Comparison of ENCODE assay signal across 10 mouse cellular contexts in the genomic region with DNA sequence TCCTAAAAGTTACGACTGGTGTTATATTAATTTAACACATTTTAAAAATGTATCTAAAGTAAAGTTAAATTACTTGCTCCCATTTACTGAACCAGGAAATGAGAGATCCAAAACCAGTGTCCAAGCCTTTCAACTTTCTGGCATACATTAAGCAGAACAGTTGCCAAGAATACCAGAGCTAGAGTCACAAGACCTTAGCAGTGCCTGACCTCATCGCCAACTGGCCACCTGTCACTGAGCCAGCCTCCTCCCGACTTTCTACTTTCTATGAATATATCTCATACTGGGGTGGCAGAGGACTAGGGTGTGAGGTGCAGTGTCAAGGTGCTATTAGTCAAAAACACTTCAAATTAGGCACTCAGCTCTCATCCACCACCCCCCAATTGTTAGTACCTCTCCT.
DNase-seq lines count a peak whose midpoint lies in the region; ATAC-seq lines count a peak whose summit lies in the region.
"Had no signal": no experiment of that assay in that cellular context is flagged by ENCODE, and none has a peak within 500 bp of the region (broad histone marks: within the 10 kb centered on the region; RNA-seq: fewer than 3 reads in every experiment).

No protein-coding gene starts in this region.

- no peak overlapping the region for H3K9ac ChIP-seq in heart, embryonic 11.5 days (ENCODE audit: low read depth, low read length)

- ATAC-seq in heart, embryonic 11.5 days (replicated peaks; ENCODE audit: insufficient number of reproducible peaks, low FRiP score, low TSS enrichment), result no peak
- ATAC-seq: inflammation-experienced regulatory T-cells, adult 6 months had no signal

- no peaks in the 10 kb centered on the region for H3K36me3 ChIP-seq in heart, embryonic 11.5 days (ENCODE audit: control insufficient read depth, insufficient read depth, low read length)
- H3K36me3 ChIP-seq in heart, embryonic 10.5 days, result 0 out of 2 replicates have a peak, but pooled peaks cover 3% of the 10 kb centered on the region

- no peak overlapping the region for H3K4me3 ChIP-seq in heart, embryonic 11.5 days (ENCODE audit: low read depth, low read length)
- H3K4me3 ChIP-seq in heart, embryonic 10.5 days, result no peak overlapping the region

- H3K27me3 ChIP-seq in heart, embryonic 11.5 days (ENCODE audit: control insufficient read depth, insufficient read depth, low read length), result no peaks in the 10 kb centered on the region
- no peaks in the 10 kb centered on the region for H3K27me3 ChIP-seq in heart, embryonic 10.5 days (ENCODE audit: insufficient read depth, poor library complexity, severe bottlenecking)

- H3K4me2 ChIP-seq in heart, embryonic 11.5 days, result no peak overlapping the region

- H3K9me3 ChIP-seq in heart, embryonic 11.5 days (replicated peaks; ENCODE audit: control insufficient read depth, low read length), result no peaks in the 10 kb centered on the region
- no peaks in the 10 kb centered on the region for H3K9me3 ChIP-seq in heart, embryonic 10.5 days

- no peak overlapping the region for H3K27ac ChIP-seq in heart, embryonic 11.5 days (ENCODE audit: low read depth, low read length)
- H3K27ac ChIP-seq in heart, embryonic 10.5 days, result 0 out of 2 replicates have a peak overlapping the region, but pooled peaks have one; percentile 25

- peak; percentile 97 for DNase-seq in heart, adult 11 months
- DNase-seq in 3T3-L1 (ENCODE audit: low read depth, low spot score), result peak; percentile 71
- peak; percentile 95 for DNase-seq in cerebellum, adult 9-11 months
- no peak for DNase-seq in heart, embryonic 10.5 days (ENCODE audit: low spot score)
- DNase-seq in ovary, postnatal 14 days (ENCODE audit: low spot score), result no peak
- no peak for DNase-seq in thymus, postnatal 0 days (ENCODE audit: low spot score)
- no peak for DNase-seq in right cerebral cortex, postnatal 14 days
- DNase-seq: lung, postnatal 10 days had no signal

- 51% methylated on average over 3 of the region's 3 CpGs for WGBS in heart, embryonic 11.5 days (ENCODE audit: insufficient replicate concordance)
- WGBS in heart, embryonic 10.5 days, result 56% methylated on average over 3 of the region's 3 CpGs

- H3K4me1 ChIP-seq in heart, embryonic 11.5 days (ENCODE audit: control insufficient read depth, insufficient read depth, low read length), result peaks cover 71% of the 10 kb centered on the region
- peaks cover 69% of the 10 kb centered on the region for H3K4me1 ChIP-seq in heart, embryonic 10.5 days

Comparison
In these comparisons a context has a peak if more than half of its experiments do, and no peak if none do; other contexts are left out.
1. DNase-seq: peak in heart, adult 11 months (single experiment), 3T3-L1 (single experiment) and cerebellum, adult 9-11 months (single experiment); none in heart, embryonic 10.5 days (single experiment), ovary, postnatal 14 days (single experiment), thymus, postnatal 0 days (single experiment) and right cerebral cortex, postnatal 14 days (single experiment).